Mouse (Mus musculus): ENCODE results near the gene Fryl. TPM values are rescaled to one million over a fixed set of nuclear protein-coding genes. Genes with fewer than 3 reads are reported as not detected.
A peak's percentile ranks its signal among the peaks of the same experiment; 100 is the strongest.

Gene Fryl
- polyA plus RNA-seq, 1 experiment, result 15.3 TPM

- TF ChIP-seq SRF (IDR thresholded peaks at IDR 0.05; ENCODE audit: control insufficient read depth, insufficient read length, low read depth) (no peak), POLR2AphosphoS2 (IDR thresholded peaks at IDR 0.05; ENCODE audit: insufficient read length, low read depth) (no peak), MAX (IDR thresholded peaks at IDR 0.05; ENCODE audit: low read depth) (no peak), E2F4 (IDR thresholded peaks at IDR 0.05; ENCODE audit: insufficient read depth) (no peak), POLR2A (IDR thresholded peaks at IDR 0.05; ENCODE audit: insufficient read length, low read depth) (no peak), REST (IDR thresholded peaks at IDR 0.05; ENCODE audit: insufficient read depth, insufficient read length) (no peak), CEBPB (IDR thresholded peaks at IDR 0.05; ENCODE audit: insufficient read depth, poor library complexity, severe bottlenecking) (no peak), USF1 (IDR thresholded peaks at IDR 0.05; ENCODE audit: low read depth) (no peak), MYOD1 (IDR thresholded peaks at IDR 0.05; ENCODE audit: control insufficient read depth in 1 of 3, insufficient read length in 2 of 3, low read depth in 2 of 3) (no peak), MYOG (IDR thresholded peaks at IDR 0.05; ENCODE audit: control insufficient read depth in 1 of 3, insufficient read depth in 1 of 3, insufficient read length in 2 of 3, low read depth in 2 of 3) (no peak), TCF12 (IDR thresholded peaks at IDR 0.05; ENCODE audit: insufficient read depth, poor library complexity, severe bottlenecking) (no peak)
- Histone ChIP-seq H3K4me2 (ENCODE audit: low read depth) (peak overlapping the region; percentile 24), H3K27me3 (ENCODE audit: control insufficient read depth, insufficient read depth, insufficient read length) (no peaks in the 10 kb centered on the region), H3K36me3 (ENCODE audit: control insufficient read depth, insufficient read depth) (peaks cover 23% of the 10 kb centered on the region), H3ac (ENCODE audit: control insufficient read depth, insufficient read length) (no peak overlapping the region), H3K79me2 (ENCODE audit: control insufficient read depth, insufficient read depth) (peaks cover 69% of the 10 kb centered on the region), H3K4me3 (no peak overlapping the region)
These were observed 38.6 kb upstream of the Fryl start for GRCm38 (mm10) chr5:73295016-73295415.

GRCm38 (mm10) chr5:73293458-73293827, 37.0 kb upstream of the Fryl start:
- H3K36me3 ChIP-seq (ENCODE audit: control insufficient read depth, insufficient read depth), result peaks cover 19% of the 10 kb centered on the region
- peaks cover 57% of the 10 kb centered on the region for H3K79me2 ChIP-seq (ENCODE audit: control insufficient read depth, insufficient read depth)
- TF ChIP-seq REST (IDR thresholded peaks at IDR 0.05; ENCODE audit: insufficient read depth, insufficient read length) (no peak), TCF3 (IDR thresholded peaks at IDR 0.05; ENCODE audit: insufficient read length, low read depth) (no peak), POLR2AphosphoS2 (IDR thresholded peaks at IDR 0.05; ENCODE audit: insufficient read length, low read depth) (no peak), CEBPB (IDR thresholded peaks at IDR 0.05; ENCODE audit: insufficient read depth, poor library complexity, severe bottlenecking) (no peak), MYOD1 (IDR thresholded peaks at IDR 0.05; ENCODE audit: control insufficient read depth in 1 of 3, insufficient read length in 2 of 3, low read depth in 2 of 3) (no peak), SRF (IDR thresholded peaks at IDR 0.05; ENCODE audit: control insufficient read depth, insufficient read length, low read depth) (no peak), E2F4 (IDR thresholded peaks at IDR 0.05; ENCODE audit: insufficient read depth) (no peak), POLR2A (IDR thresholded peaks at IDR 0.05; ENCODE audit: insufficient read length, low read depth) (no peak)
- H3K4me2 ChIP-seq (ENCODE audit: low read depth), result peak overlapping the region; percentile 83
- no peaks in the 10 kb centered on the region for H3K27me3 ChIP-seq (ENCODE audit: control insufficient read depth, insufficient read depth, insufficient read length)
- peak overlapping the region; percentile 84 for H3K4me3 ChIP-seq
- H3ac ChIP-seq (ENCODE audit: control insufficient read depth, insufficient read length), result peak overlapping the region; percentile 55

- Histone ChIP-seq H3K4me2 (ENCODE audit: low read depth) (peak within 1 kb of the TSS; percentile 83), H3K4me3 (peak within 1 kb of the TSS; percentile 84), H3K79me2 (ENCODE audit: control insufficient read depth, insufficient read depth) (peaks cover 50% of the 10 kb centered on the region), H3ac (ENCODE audit: control insufficient read depth, insufficient read length) (peak within 1 kb of the TSS; percentile 55), H3K36me3 (ENCODE audit: control insufficient read depth, insufficient read depth) (peaks cover 17% of the 10 kb centered on the region), H3K27me3 (ENCODE audit: control insufficient read depth, insufficient read depth, insufficient read length) (no peaks in the 10 kb centered on the region)
- TF ChIP-seq CEBPB (IDR thresholded peaks at IDR 0.05; ENCODE audit: insufficient read depth, poor library complexity, severe bottlenecking) (0 out of 2 replicates have a peak, but pooled peaks have one; percentile 13), POLR2A (IDR thresholded peaks at IDR 0.05; ENCODE audit: insufficient read length, low read depth) (peak; percentile 85), POLR2AphosphoS2 (IDR thresholded peaks at IDR 0.05; ENCODE audit: insufficient read length, low read depth) (peak; percentile 81), TCF12 (IDR thresholded peaks at IDR 0.05; ENCODE audit: insufficient read depth, poor library complexity, severe bottlenecking) (no peak)
These were observed 36.4 kb upstream of the Fryl start, which contains the start of gene Ociad1 for GRCm38 (mm10) chr5:73292502-73293457. Gene Ociad1, plus strand, starts transcription at chr5:73292784.

DNA sequence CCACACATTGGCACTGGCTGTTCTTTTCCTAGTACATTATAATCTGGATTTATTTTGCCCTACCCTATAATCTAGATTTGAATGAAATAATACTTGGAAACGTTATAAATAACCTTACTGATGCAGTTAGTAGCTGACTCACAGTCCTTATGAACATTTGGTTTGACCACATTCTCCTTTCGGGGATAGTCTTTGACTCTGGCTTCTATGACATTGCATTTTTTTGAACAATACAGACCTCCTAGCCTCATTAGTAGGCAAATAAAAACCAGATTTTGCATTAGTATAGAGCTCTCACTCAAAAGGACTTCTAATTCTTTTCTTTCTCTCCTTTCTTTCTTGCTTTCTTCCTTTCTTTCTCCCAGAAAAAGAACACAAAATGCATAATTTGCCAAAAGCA, 33.5 kb upstream of the Fryl start:
- Histone ChIP-seq H3K27me3 (ENCODE audit: control insufficient read depth, insufficient read depth, insufficient read length) (no peaks in the 10 kb centered on the region), H3ac (ENCODE audit: control insufficient read depth, insufficient read length) (no peak overlapping the region), H3K4me3 (no peak overlapping the region), H3K79me2 (ENCODE audit: control insufficient read depth, insufficient read depth) (peaks cover 23% of the 10 kb centered on the region), H3K4me2 (ENCODE audit: low read depth) (peak overlapping the region; percentile 14), H3K36me3 (ENCODE audit: control insufficient read depth, insufficient read depth) (no peaks in the 10 kb centered on the region)
- no peak for TF ChIP-seq REST (IDR thresholded peaks at IDR 0.05; ENCODE audit: insufficient read depth, insufficient read length)
- no peak for TF ChIP-seq POLR2AphosphoS2 (IDR thresholded peaks at IDR 0.05; ENCODE audit: insufficient read length, low read depth)
- TF ChIP-seq E2F4 (IDR thresholded peaks at IDR 0.05; ENCODE audit: insufficient read depth), result no peak
- no peak for TF ChIP-seq MYOD1 (IDR thresholded peaks at IDR 0.05; ENCODE audit: control insufficient read depth in 1 of 3, insufficient read length in 2 of 3, low read depth in 2 of 3)
- no peak for TF ChIP-seq TCF12 (IDR thresholded peaks at IDR 0.05; ENCODE audit: insufficient read depth, poor library complexity, severe bottlenecking)
- no peak for TF ChIP-seq MYOG (IDR thresholded peaks at IDR 0.05; ENCODE audit: control insufficient read depth in 1 of 3, insufficient read depth in 1 of 3, insufficient read length in 2 of 3, low read depth in 2 of 3)
- no peak for TF ChIP-seq POLR2A (IDR thresholded peaks at IDR 0.05; ENCODE audit: insufficient read length, low read depth)
- no peak for TF ChIP-seq TCF3 (IDR thresholded peaks at IDR 0.05; ENCODE audit: insufficient read length, low read depth)
- TF ChIP-seq USF1 (IDR thresholded peaks at IDR 0.05; ENCODE audit: low read depth), result no peak
- no peak for TF ChIP-seq MAX (IDR thresholded peaks at IDR 0.05; ENCODE audit: low read depth)

Data from myocyte (in vitro differentiated cells).